Mouse (Mus musculus): ENCODE measurements around the gene Hormad2.

DNA sequence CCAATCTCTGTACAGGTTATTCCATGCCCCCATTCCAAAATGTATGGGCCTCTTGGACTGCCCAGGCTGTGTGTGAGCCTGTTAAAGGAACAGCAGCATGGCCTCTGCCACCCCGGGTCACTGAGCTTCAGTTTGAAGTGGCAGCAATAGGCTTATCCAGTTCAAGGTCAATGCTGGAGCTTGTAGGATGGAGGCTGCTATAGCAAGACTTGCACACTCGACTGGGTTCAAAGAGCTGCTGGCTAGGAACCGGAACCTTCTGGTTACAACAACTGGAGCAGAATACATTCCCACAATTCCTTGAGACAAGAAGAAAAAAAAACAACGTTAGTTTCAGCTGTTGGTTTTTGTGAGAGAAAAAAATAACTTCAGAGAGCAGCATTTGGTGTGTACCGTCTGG is 41.7 kb upstream of the Hormad2 start:
- no peak for TF ChIP-seq CTCF (IDR thresholded peaks at IDR 0.05; ENCODE audit: low read depth)
- TF ChIP-seq EP300 (optimal IDR thresholded peaks at IDR 0.05): no peak

Data from stomach, postnatal 0 days (tissue).